Mouse (Mus musculus) megakaryocyte progenitor cell, adult 5-6 weeks (primary cell): ENCODE data around the gene Dnajb13. TPM values are rescaled to one million over a fixed set of nuclear protein-coding genes. Genes with fewer than 3 reads are reported as not detected.

Experiments
- ATAC-seq: replicated peaks from 2 replicates; pipeline ENCODE4 v1.8.0; 2016; ENCODE audit warnings: mild to moderate bottlenecking, moderate TSS enrichment, inconsistent platforms; ENCODE audit not compliant: poor library complexity
- total RNA-seq, 2 experiments: library from RNA; stranded (forward) in 1 of 2; stranded (reverse) in 1 of 2; fragments of 157-497, 149-512 nt in 1 of 2; fragments of 200-1000 nt in 1 of 2; gene quantifications; 2 replicates each; pipeline versions ENCODE4 v1.2.3 to v1.2.4; 2015 to 2017

Gene Dnajb13
- total RNA-seq, 2 experiments from 2014 or later = not detected

DNA sequence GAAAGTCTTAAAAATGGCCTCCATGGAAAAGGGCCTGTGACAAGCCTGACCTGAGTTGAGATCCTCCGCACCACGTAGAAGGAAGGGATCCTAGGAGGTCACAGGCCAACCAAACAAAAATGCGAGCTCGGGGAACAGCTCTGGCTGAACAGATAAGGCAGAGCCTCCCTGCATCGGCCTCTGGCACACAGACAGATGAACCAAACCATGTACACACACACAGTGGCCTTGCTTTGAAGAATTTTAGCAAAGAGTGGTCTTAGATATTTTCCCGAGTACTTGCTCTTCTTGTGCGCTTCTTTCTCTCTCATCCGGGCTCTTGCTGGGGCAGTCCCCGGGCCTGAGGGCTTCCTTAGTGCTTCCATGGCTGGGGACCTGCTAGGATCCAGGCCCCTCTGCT is 51.6 kb downstream of the Dnajb13 start:
- peak; percentile 38 for ATAC-seq

DNA sequence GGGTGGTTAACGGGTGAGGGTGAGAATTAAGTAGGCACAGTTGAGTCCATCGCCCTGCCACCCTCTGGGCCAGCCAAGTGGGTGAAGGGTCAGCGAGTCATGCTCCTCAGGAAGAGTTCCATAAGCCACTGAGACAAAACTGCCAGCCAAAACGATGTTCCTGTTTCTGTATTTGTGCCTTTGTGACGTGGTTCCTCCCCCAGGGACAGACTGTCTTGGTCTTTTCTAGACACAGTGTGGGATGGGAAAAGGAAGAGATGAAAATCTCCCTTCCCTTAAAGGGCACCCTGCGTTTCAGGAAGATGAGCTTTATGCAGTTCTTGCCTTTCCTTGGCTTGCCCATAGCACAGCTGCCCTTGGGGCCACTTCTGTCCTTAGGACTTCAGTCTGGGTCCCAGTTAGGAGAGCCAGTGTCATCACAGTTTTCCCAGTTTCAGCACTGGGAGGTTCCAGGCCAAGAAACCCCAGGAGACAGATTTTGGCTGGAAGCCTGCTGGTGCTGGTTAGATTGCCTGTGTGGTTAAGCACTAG is 53.1 kb downstream of the Dnajb13 start:
- ATAC-seq = 0 out of 2 replicates have a peak, but pooled peaks have one; percentile 4

DNA sequence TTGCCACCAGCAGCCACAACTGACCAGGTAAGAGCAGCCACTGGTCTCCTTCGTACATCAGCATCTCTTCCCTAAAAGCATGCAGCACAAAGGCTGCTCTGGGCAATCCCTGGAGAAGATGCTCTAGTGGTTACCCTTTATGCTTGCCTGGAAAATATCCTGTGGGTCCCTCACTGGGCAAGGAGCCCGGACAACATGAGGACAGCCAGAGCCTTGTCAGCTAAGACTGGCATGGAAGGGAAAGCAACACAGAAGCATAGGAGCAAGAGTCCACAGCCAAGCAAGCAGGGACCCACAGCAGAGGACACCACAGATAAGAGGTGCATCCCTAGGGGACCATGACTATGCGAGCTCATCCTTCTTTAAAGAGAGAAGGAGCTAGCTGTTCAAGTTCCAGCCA is 54.9 kb downstream of the Dnajb13 start:
- ATAC-seq = no peak

DNA sequence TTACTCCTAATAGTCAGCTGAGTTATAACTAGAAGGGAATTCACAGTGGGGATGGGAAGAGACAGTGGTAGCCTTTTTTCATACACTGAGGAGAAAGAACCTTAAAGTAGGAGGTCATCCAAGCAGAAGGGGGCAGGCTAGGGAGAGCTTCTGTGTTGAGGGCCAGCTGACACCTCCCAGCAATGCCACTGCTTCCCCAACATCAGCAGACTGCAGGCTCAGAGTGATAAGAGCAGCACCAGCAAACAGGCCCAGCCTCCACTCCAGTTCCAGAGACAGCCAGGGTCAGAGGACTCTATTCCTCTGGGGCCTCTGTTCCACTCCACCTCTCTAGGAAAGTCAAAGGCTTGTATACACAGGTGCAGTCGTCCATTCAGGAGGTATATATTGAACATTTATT is 56.6 kb downstream of the Dnajb13 start:
- ATAC-seq = peak; percentile 81

Other genes with a start within 250 kb of the Dnajb13 start
- gene P4ha3, start 229.4 kb downstream of the Dnajb13 start, total RNA-seq (2015) = 0.22 TPM in 1 of 2 replicates, not detected in the other
- not detected in 2 replicates for gene P4ha3, start 229.4 kb downstream of the Dnajb13 start, total RNA-seq (2017)
- 64.0 and 65.5 TPM in 2 replicates for gene C2cd3, start 142.7 kb downstream of the Dnajb13 start, total RNA-seq (2015)
- gene C2cd3, start 142.7 kb downstream of the Dnajb13 start, total RNA-seq (2017) = 23.0 and 26.6 TPM in 2 replicates
- gene Ppme1, start 142.7 kb downstream of the Dnajb13 start, total RNA-seq (2015) = 13.5 and 17.6 TPM in 2 replicates
- gene Ppme1, start 142.7 kb downstream of the Dnajb13 start, total RNA-seq (2017) = 39.5 and 43.5 TPM in 2 replicates
- 0.15 TPM in 1 of 2 replicates, not detected in the other for gene Ucp3, start 42.0 kb downstream of the Dnajb13 start, total RNA-seq (2015)
- not detected in 2 replicates for gene Ucp3, start 42.0 kb downstream of the Dnajb13 start, total RNA-seq (2017)
- gene Ucp2, start 21.6 kb downstream of the Dnajb13 start, total RNA-seq (2015) = 208 and 232 TPM in 2 replicates
- 90.4 and 97.3 TPM in 2 replicates for gene Ucp2, start 21.6 kb downstream of the Dnajb13 start, total RNA-seq (2017)
- 10.7 and 21.3 TPM in 2 replicates for gene Coa4, start 22.1 kb upstream of the Dnajb13 start, total RNA-seq (2015)
- 11.6 and 13.0 TPM in 2 replicates for gene Coa4, start 22.1 kb upstream of the Dnajb13 start, total RNA-seq (2017)
- 74.1 and 84.7 TPM in 2 replicates for gene Rab6a, start 92.5 kb upstream of the Dnajb13 start, total RNA-seq (2015)
- gene Rab6a, start 92.5 kb upstream of the Dnajb13 start, total RNA-seq (2017) = 61.0 and 61.8 TPM in 2 replicates
- gene Mrpl48, start 93.3 kb upstream of the Dnajb13 start, total RNA-seq (2015) = 60.1 and 76.3 TPM in 2 replicates
- gene Mrpl48, start 93.3 kb upstream of the Dnajb13 start, total RNA-seq (2017) = 91.0 and 99.4 TPM in 2 replicates
- not detected in 2 replicates for gene Plekhb1, start 147.5 kb upstream of the Dnajb13 start, total RNA-seq (2015)
- gene Plekhb1, start 147.5 kb upstream of the Dnajb13 start, total RNA-seq (2017) = not detected in 2 replicates
- 18.9 and 24.2 TPM in 2 replicates for gene Fam168a, start 191.7 kb upstream of the Dnajb13 start, total RNA-seq (2015)
- gene Fam168a, start 191.7 kb upstream of the Dnajb13 start, total RNA-seq (2017) = 6.3 and 7.9 TPM in 2 replicates